Mouse (Mus musculus): ENCODE data around the gene Mcm6. TPM values are rescaled to one million over a fixed set of nuclear protein-coding genes. Genes with fewer than 3 reads are reported as not detected.
"Not testable (repeated sequence)": the region's sequence is repeated elsewhere in the genome, so short reads cannot be mapped to it uniquely, and the experiment has no call there.

Mcm6 gene
- polyA plus RNA-seq, 1 experiment from 2014 or later, result 212 TPM

DNA sequence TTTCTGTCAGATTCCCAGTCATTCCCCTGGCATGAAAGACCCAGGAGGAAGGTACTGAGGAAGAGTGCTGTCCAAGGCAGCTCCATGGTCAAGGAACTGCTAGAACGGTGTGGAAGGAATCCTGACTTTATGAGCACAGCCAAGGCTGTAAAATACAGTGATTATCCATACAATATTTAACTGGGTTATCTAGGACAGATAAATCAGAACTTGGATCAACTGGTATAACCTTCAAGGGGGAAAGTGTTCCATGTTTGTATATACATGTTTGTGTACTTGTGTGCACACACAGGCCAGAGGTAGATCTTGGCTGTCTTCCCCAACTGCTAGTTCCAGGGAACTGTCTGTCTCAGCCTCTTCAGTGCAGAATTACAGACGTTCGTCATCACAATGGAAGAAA is 31.2 kb downstream of the Mcm6 start, which contains the start of gene Lct:
TSS of gene Lct (minus strand) at position 101 of the 400 bp plus-strand sequence.
- H3K4me1 ChIP-seq (replicated peaks), result peaks cover 19% of the 10 kb centered on the region
- no peak within 1 kb of the TSS for H3K4me2 ChIP-seq

DNA sequence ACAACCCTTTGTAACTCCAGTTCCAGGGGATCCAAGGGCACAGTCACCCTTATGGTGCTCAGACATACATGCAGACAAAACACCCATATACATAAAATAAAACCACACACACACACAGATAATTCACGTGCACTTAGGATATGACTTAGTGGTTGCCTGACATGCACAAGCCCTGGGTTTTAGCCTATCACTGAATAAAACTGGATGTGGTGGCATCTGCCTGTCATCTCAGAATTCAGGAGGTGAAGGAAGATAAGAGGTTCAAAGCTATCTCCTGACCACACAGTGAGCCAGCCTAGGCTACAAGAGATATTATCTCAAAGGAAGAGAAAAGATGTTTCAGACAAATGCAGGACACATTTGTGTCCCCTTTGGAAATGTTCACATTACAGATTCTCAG is 32.3 kb downstream of the Mcm6 start:
- no peak overlapping the region for H3K9ac ChIP-seq
- 23% methylated on average over 1 of the region's 1 CpGs for WGBS (ENCODE audit: insufficient replicate concordance)
- H3K4me1 ChIP-seq (replicated peaks), result peaks cover 22% of the 10 kb centered on the region
- no peak overlapping the region for H3K4me3 ChIP-seq (replicated peaks)
- peak; percentile 43; the same call in 1 of the 2 replicates for ATAC-seq (ENCODE audit: insufficient read depth)
- H3K27ac ChIP-seq (replicated peaks), result no peak overlapping the region
- H3K36me3 ChIP-seq (replicated peaks), result peaks cover 55% of the 10 kb centered on the region
- no peak overlapping the region for H3K4me2 ChIP-seq
- no peaks in the 10 kb centered on the region for H3K27me3 ChIP-seq
- H3K9me3 ChIP-seq (replicated peaks), result no peaks in the 10 kb centered on the region

More for the DNA sequence above, 31.2 kb downstream of the Mcm6 start, which contains the start of gene Lct:
- no peak within 1 kb of the TSS for H3K4me3 ChIP-seq (replicated peaks)
- no peaks in the 10 kb centered on the region for H3K9me3 ChIP-seq (replicated peaks)
- WGBS (ENCODE audit: insufficient replicate concordance), result 81% methylated on average over 3 of the region's 3 CpGs
- no peak within 1 kb of the TSS for H3K27ac ChIP-seq (replicated peaks)
- no peak for ATAC-seq (ENCODE audit: insufficient read depth)
- no peak within 1 kb of the TSS for H3K9ac ChIP-seq
- H3K36me3 ChIP-seq (replicated peaks), result peaks cover 65% of the 10 kb centered on the region
- H3K27me3 ChIP-seq, result no peaks in the 10 kb centered on the region

- Histone ChIP-seq H3K27me3 (no peaks in the 10 kb centered on the region), H3K9ac (no peak overlapping the region), H3K36me3 (replicated peaks) (peaks cover 31% of the 10 kb centered on the region), H3K4me1 (replicated peaks) (peaks cover 22% of the 10 kb centered on the region), H3K9me3 (replicated peaks) (no peaks in the 10 kb centered on the region), H3K4me2 (no peak overlapping the region), H3K4me3 (replicated peaks) (no peak overlapping the region), H3K27ac (replicated peaks) (no peak overlapping the region)
- no peak for ATAC-seq (ENCODE audit: insufficient read depth)
- 83% methylated on average over 2 of the region's 2 CpGs for WGBS (ENCODE audit: insufficient replicate concordance)
Measured at GRCm38 (mm10) chr1:128324776-128325175, 34.7 kb downstream of the Mcm6 start.

GRCm38 (mm10) chr1:128323026-128323643 is 36.3 kb downstream of the Mcm6 start:
- whole genome bisulfite sequencing (ENCODE audit: insufficient replicate concordance), result 52% methylated on average over 8 of the region's 8 CpGs

DNA sequence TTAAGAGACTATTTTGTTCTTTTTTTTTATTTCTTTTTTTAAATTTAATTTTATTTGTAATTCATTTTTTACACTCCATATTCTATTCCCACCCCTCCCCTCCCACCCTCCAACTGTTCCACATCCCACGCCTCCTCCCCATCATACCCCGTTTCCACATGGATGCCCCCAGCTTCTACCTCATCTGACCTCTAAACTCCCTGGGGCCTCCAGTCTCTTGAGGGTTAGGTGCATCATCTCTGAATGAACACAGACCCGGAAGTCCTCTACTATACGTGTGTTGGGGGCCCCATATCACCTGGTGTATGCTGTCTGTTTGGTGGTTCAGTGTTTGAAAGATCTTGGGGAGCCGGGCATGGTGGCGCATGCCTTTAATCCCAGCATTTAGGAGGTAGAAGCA is 40.2 kb downstream of the Mcm6 start:
- H3K27me3 ChIP-seq; H3K4me3 ChIP-seq (replicated peaks); H3K4me2 ChIP-seq; H3K9me3 ChIP-seq (replicated peaks); H3K36me3 ChIP-seq (replicated peaks); ATAC-seq (ENCODE audit: insufficient read depth); H3K27ac ChIP-seq (replicated peaks); H3K9ac ChIP-seq: not testable (repeated sequence)
- WGBS (ENCODE audit: insufficient replicate concordance), result 81% methylated on average over 6 of the region's 6 CpGs
- peaks cover 13% of the 10 kb centered on the region for H3K4me1 ChIP-seq (replicated peaks)

More at GRCm38 (mm10) chr1:128323026-128323643, 36.3 kb downstream of the Mcm6 start:
- peaks cover 22% of the 10 kb centered on the region for H3K4me1 ChIP-seq (replicated peaks)
- H3K27me3 ChIP-seq, result no peaks in the 10 kb centered on the region
- no peak overlapping the region for H3K27ac ChIP-seq (replicated peaks)
- H3K4me2 ChIP-seq, result no peak overlapping the region
- H3K4me3 ChIP-seq (replicated peaks), result no peak overlapping the region
- ATAC-seq (ENCODE audit: insufficient read depth), result peak; percentile 31; the same call in 1 of the 2 replicates
- no peak overlapping the region for H3K9ac ChIP-seq
- H3K36me3 ChIP-seq (replicated peaks), result peaks cover 15% of the 10 kb centered on the region
- no peaks in the 10 kb centered on the region for H3K9me3 ChIP-seq (replicated peaks)

DNA sequence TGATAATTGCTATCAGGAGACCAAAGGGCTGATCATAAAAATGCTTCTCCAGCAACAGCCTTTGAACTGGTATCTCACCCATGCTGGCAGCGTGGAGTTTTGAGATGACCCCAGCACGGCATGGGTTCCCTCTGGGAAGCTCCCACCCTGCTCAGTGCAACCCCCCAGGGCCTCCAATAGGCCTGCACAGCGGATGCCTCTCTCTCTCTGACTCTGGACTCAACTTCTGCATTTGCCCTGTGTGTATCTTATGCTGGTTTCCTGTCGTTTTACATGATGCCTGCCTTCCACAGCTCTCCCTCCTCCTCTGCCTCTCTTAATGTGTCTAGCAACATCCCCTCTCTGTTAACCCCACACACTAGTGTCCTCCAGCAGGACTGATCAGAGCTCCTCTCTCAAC is 44.8 kb downstream of the Mcm6 start:
- WGBS (ENCODE audit: insufficient replicate concordance), result 11% methylated on average over 4 of the region's 4 CpGs
- Histone ChIP-seq H3K9ac (no peak overlapping the region), H3K27ac (replicated peaks) (no peak overlapping the region), H3K27me3 (no peaks in the 10 kb centered on the region), H3K9me3 (replicated peaks) (no peaks in the 10 kb centered on the region), H3K4me1 (replicated peaks) (no peaks in the 10 kb centered on the region), H3K4me3 (replicated peaks) (no peak overlapping the region), H3K4me2 (no peak overlapping the region), H3K36me3 (replicated peaks) (no peaks in the 10 kb centered on the region)
- ATAC-seq (ENCODE audit: insufficient read depth), result no peak

DNA sequence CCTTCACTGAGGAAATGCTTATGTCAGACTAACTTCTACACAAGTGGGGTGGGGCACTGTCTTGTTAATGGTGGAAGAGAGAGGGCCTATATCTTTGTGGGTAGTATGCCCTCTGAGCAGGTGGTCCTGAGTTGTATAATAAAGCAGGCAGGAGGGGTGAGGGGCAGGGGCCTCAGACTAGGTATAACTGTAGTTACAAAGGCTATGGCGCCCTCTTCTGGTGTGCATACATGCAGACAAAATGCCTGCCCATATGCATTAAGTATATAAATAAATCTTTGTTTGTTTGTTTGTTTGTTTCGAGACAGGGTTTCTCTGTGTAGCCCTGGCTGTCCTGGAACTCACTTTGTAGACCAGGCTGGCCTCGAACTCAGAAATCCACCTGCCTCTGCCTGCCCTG is 50.4 kb downstream of the Mcm6 start:
- no peaks in the 10 kb centered on the region for H3K9me3 ChIP-seq (replicated peaks)
- no peak overlapping the region for H3K4me3 ChIP-seq (replicated peaks)
- H3K9ac ChIP-seq, result no peak overlapping the region
- no peak overlapping the region for H3K27ac ChIP-seq (replicated peaks)
- ATAC-seq (ENCODE audit: insufficient read depth), result no peak
- no peaks in the 10 kb centered on the region for H3K4me1 ChIP-seq (replicated peaks)
- no peaks in the 10 kb centered on the region for H3K36me3 ChIP-seq (replicated peaks)
- no peak overlapping the region for H3K4me2 ChIP-seq
- 41% methylated on average over 3 of the region's 3 CpGs for WGBS (ENCODE audit: insufficient replicate concordance)
- no peaks in the 10 kb centered on the region for H3K27me3 ChIP-seq

- Histone ChIP-seq H3K27me3 (no peaks in the 10 kb centered on the region), H3K9me3 (replicated peaks) (no peaks in the 10 kb centered on the region), H3K9ac (no peak overlapping the region), H3K4me1 (replicated peaks) (no peaks in the 10 kb centered on the region), H3K4me3 (replicated peaks) (no peak overlapping the region), H3K36me3 (replicated peaks) (no peaks in the 10 kb centered on the region), H3K4me2 (no peak overlapping the region), H3K27ac (replicated peaks) (no peak overlapping the region)
- ATAC-seq (ENCODE audit: insufficient read depth), result no peak
- WGBS (ENCODE audit: insufficient replicate concordance), result 80% methylated on average over 16 of the region's 16 CpGs
Measured at GRCm38 (mm10) chr1:128303900-128304299, 55.6 kb downstream of the Mcm6 start.

DNA sequence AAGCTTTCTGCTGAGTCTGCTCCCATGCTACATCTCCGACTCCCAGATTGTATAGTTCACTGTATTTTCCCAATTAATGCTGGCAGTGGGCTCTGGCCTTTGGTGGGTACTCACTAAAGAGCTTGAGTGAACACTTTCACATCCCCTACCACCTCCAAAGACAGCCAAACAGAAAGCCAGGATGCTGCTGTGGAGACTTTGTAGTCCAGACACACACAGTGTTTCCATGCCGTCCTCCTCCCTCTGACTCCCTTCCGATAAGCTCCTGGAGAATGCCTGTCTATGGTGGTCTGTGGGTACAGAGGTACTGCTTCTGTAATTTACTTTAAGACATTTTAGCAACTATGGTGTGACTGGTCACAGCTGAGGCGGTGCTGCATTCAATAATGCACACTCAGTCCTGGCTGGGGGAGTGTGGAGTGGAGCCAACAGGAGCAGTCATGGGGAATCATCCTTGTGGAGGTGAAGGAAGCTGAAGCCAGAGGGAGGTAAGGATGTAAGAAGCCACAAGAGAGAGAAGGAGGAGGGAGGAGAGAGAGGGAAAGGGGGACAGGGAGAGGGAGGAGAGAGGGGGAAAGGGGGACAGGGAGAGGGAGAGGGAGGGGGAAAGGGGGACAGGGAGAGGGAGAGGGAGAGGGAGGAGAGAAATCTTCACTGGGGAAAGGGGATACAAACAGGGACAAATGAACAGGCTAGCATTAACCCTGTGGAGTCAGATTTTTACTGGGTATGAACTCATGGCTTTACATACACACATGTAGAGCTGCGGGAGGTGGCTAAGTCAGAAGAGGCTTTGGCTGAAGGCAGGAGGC is 63.5 kb downstream of the Mcm6 start:
- WGBS (ENCODE audit: insufficient replicate concordance), result 63% methylated on average over 5 of the region's 5 CpGs

GRCm38 (mm10) chr1:128295296-128295695 is 64.2 kb downstream of the Mcm6 start:
- no peaks in the 10 kb centered on the region for H3K27me3 ChIP-seq
- ATAC-seq (ENCODE audit: insufficient read depth), result no peak
- no peaks in the 10 kb centered on the region for H3K4me1 ChIP-seq (replicated peaks)
- no peaks in the 10 kb centered on the region for H3K9me3 ChIP-seq (replicated peaks)
- no peak overlapping the region for H3K4me2 ChIP-seq
- H3K36me3 ChIP-seq (replicated peaks), result no peaks in the 10 kb centered on the region
- no peak overlapping the region for H3K27ac ChIP-seq (replicated peaks)
- whole genome bisulfite sequencing (ENCODE audit: insufficient replicate concordance), result 69% methylated on average over 8 of the region's 8 CpGs
- H3K4me3 ChIP-seq (replicated peaks), result no peak overlapping the region
- H3K9ac ChIP-seq, result no peak overlapping the region

More for the DNA sequence above, 63.5 kb downstream of the Mcm6 start:
- H3K36me3 ChIP-seq (replicated peaks), result no peaks in the 10 kb centered on the region
- no peak overlapping the region for H3K27ac ChIP-seq (replicated peaks)
- H3K4me2 ChIP-seq, result no peak overlapping the region
- ATAC-seq (ENCODE audit: insufficient read depth), result no peak
- no peak overlapping the region for H3K4me3 ChIP-seq (replicated peaks)
- no peaks in the 10 kb centered on the region for H3K9me3 ChIP-seq (replicated peaks)
- no peak overlapping the region for H3K9ac ChIP-seq
- no peaks in the 10 kb centered on the region for H3K27me3 ChIP-seq
- H3K4me1 ChIP-seq (replicated peaks), result no peaks in the 10 kb centered on the region

- Histone ChIP-seq H3K27me3 (no peaks in the 10 kb centered on the region), H3K9ac (no peak overlapping the region), H3K4me1 (replicated peaks) (no peaks in the 10 kb centered on the region), H3K9me3 (replicated peaks) (no peaks in the 10 kb centered on the region), H3K4me3 (replicated peaks) (no peak overlapping the region), H3K27ac (replicated peaks) (no peak overlapping the region), H3K36me3 (replicated peaks) (no peaks in the 10 kb centered on the region), H3K4me2 (no peak overlapping the region)
- no peak for ATAC-seq (ENCODE audit: insufficient read depth)
- WGBS (ENCODE audit: insufficient replicate concordance), result 70% methylated on average over 12 of the region's 12 CpGs
Measured at GRCm38 (mm10) chr1:128293524-128293923, 65.9 kb downstream of the Mcm6 start.
